Mouse (Mus musculus) cerebellum, adult 2 months (tissue): ENCODE data around the gene Aunip.

Source experiments
- CTCF ChIP-seq: fragments of 200-500 bp; IDR thresholded peaks from 2 replicates; pipeline ENCODE4 v1.5.1; 2011; ENCODE audit warnings: low read depth, mild to moderate bottlenecking, control low read depth, low read length, moderate library complexity, borderline replicate concordance; ENCODE audit not compliant: insufficient read depth
- POLR2A ChIP-seq: fragments of 200-500 bp; IDR thresholded peaks from 2 replicates; pipeline ENCODE4 v1.6.1; 2011; ENCODE audit warnings: low read length, control low read depth, borderline replicate concordance; ENCODE audit not compliant: insufficient read depth

GRCm38 (mm10) chr4:134471469-134471868 lies 39.3 kb upstream of the Aunip start:
- no peak for TF ChIP-seq POLR2A
- no peak for TF ChIP-seq CTCF
